Mouse (Mus musculus) myocyte (in vitro differentiated cells): ENCODE measurements around the gene Kdm1a.

Experiments used
- MYOG ChIP-seq, 3 experiments: IDR thresholded peaks; one replicate each; pipeline ENCODE4 v1.6.1; 2011; ENCODE audit warnings: control low read depth in 2 of 3, low read depth in 2 of 3, mild to moderate bottlenecking in 2 of 3; ENCODE audit not compliant: insufficient read length in 2 of 3, control insufficient read depth in 1 of 3, insufficient read depth in 1 of 3
- POLR2A ChIP-seq: IDR thresholded peaks from one replicate; pipeline ENCODE4 v1.6.1; 2011; ENCODE audit warnings: low read depth, mild to moderate bottlenecking, control low read depth, moderate library complexity; ENCODE audit not compliant: insufficient read length
- TCF12 ChIP-seq: IDR thresholded peaks from one replicate; pipeline ENCODE4 v1.6.1; 2011; ENCODE audit warnings: mild to moderate bottlenecking, control low read depth; ENCODE audit not compliant: poor library complexity, insufficient read depth, severe bottlenecking

DNA sequence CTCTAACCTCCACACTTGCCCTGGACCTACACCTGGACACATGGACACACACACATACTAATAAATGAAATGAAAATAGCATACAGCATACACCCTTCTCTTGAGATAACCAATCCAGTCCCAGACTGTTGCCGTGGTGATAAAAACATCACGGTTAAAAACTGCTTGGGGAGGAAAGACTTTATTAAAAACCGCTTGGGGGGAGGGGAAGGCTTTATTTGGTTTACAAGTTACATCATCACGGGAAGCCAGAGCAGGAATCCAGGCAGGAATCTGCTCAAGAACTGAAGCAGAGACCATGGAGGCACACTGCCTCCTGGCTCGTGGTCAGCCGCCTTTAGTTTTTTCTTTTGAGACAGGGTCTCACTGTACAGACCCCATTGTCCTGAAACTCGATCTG lies 11.1 kb upstream of the Kdm1a start:
- TF ChIP-seq POLR2A (no peak), TCF12 (no peak), MYOG (IDR thresholded peaks at IDR 0.05; ENCODE audit: control insufficient read depth in 1 of 3, insufficient read depth in 1 of 3, insufficient read length in 2 of 3, low read depth in 2 of 3) (no peak)
